Mouse (Mus musculus): ENCODE results near the gene Mapkap1. TPM values are rescaled to one million over a fixed set of nuclear protein-coding genes. Genes with fewer than 3 reads are reported as not detected.

Gene Mapkap1
- polyA plus RNA-seq, 1 experiment, result 50.4 TPM

DNA sequence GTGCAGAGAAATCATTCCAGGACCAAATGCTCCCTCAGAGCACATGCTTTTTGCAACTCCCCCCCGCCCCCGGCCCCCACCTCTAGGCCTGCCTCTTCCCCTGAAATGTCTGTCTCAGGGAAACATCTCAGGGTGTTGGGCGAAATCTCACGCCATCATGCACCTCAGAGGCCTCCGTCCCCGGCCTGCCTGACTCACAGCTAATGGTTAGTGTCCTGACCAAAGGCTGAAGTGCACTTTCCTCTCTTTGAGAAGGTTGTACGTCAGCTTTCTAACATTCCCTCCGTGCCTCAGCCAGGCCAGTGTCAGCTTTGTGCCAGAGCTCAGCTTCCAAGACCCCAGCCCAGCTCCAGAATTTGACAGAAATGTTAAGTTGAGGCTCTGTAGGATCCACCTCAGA lies 214.9 kb downstream of the Mapkap1 start:
- Histone ChIP-seq H3K4me3 (replicated peaks; ENCODE audit: insufficient read depth, low read depth, low read length) (no peak overlapping the region), H3K4me1 (ENCODE audit: control insufficient read depth, insufficient read depth, low read length) (peaks cover 21% of the 10 kb centered on the region), H3K27me3 (ENCODE audit: control insufficient read depth, insufficient read depth, low read length) (no peaks in the 10 kb centered on the region), H3K27ac (ENCODE audit: insufficient read depth, low read length) (no peak overlapping the region)
- no peak for TF ChIP-seq POLR2A (IDR thresholded peaks at IDR 0.05; ENCODE audit: borderline replicate concordance, insufficient read depth, low read length)
- WGBS, result 93% methylated on average over 8 of the region's 8 CpGs
- no peak for DNase-seq

DNA sequence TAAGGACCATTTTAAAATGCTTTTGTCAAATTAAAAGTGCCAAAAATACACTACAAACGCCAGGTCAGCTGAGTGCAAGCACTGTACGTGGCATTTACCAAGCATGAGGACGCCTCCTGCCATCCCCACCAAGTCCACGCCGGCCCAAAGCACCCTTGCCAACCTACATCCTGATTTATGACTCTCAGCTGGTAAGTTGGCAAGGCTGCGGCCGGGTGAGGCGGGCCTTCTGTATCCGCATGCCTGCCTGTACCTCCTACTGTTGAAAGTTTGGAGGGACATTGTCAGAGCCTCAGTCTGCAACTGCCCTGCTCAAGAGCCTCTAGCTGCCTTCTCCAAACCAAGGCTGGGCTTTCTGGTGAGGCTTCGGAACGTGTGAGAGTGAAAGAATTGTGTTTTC lies 215.9 kb downstream of the Mapkap1 start:
- H3K27ac ChIP-seq (ENCODE audit: insufficient read depth, low read length), result no peak overlapping the region
- peak; percentile 40 to 58 for DNase-seq
- 22% methylated on average over 11 of the region's 11 CpGs for WGBS

DNA sequence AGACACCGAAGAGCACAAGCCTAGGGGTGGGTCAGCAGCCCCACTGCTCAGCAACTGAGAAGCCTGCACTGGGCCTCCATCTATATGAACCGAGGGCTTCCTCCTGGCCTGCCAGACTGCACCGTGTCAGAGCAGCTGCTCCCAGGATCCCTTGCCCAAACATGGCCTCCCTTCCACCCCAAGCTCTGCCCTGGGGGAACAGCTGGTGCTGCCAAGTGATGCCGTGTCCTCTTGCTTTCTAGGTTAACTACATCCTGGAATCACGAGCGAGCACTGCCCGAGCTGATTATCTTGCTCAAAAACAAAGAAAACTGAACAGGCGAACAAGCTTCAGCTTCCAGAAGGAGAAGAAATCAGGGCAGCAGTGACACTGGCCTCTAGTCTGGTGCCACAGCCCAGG lies 216.6 kb downstream of the Mapkap1 start:
- 20% methylated on average over 8 of the region's 8 CpGs for WGBS

More for the DNA sequence above, 215.9 kb downstream of the Mapkap1 start:
- Histone ChIP-seq H3K4me3 (replicated peaks; ENCODE audit: insufficient read depth, low read depth, low read length) (no peak overlapping the region), H3K27me3 (ENCODE audit: control insufficient read depth, insufficient read depth, low read length) (no peaks in the 10 kb centered on the region), H3K4me1 (ENCODE audit: control insufficient read depth, insufficient read depth, low read length) (peaks cover 18% of the 10 kb centered on the region)
- TF ChIP-seq POLR2A (IDR thresholded peaks at IDR 0.05; ENCODE audit: borderline replicate concordance, insufficient read depth, low read length) (no peak), CTCF (IDR thresholded peaks at IDR 0.05; ENCODE audit: borderline replicate concordance, insufficient read depth, low read depth, low read length) (no peak)

DNA sequence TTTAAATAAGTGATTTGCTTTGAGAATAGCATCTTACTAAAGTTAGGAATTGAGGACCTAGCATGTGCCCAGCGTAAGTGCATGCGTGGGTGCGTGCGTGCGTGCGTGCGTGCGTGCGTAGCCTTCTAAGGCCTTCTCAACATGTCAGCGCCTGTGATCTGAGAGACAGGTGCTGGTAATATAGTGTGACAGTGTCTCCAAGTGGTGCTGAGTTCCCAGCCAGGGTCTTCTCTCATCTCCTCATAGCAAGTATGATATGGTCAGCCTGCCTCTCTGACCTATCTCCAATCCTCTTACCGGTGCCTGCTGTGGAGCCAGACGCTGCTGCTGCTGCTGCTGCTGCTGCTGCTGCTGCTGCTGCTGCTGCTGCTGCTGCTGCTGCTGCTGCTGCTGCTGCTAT lies 217.5 kb downstream of the Mapkap1 start:
- Histone ChIP-seq H3K4me3 (replicated peaks; ENCODE audit: insufficient read depth, low read depth, low read length) (no peak overlapping the region), H3K27ac (ENCODE audit: insufficient read depth, low read length) (no peak overlapping the region), H3K27me3 (ENCODE audit: control insufficient read depth, insufficient read depth, low read length) (no peaks in the 10 kb centered on the region), H3K4me1 (ENCODE audit: control insufficient read depth, insufficient read depth, low read length) (peaks cover 20% of the 10 kb centered on the region)
- TF ChIP-seq POLR2A (IDR thresholded peaks at IDR 0.05; ENCODE audit: borderline replicate concordance, insufficient read depth, low read length) (no peak), CTCF (IDR thresholded peaks at IDR 0.05; ENCODE audit: borderline replicate concordance, insufficient read depth, low read depth, low read length) (no peak)
- no peak for DNase-seq
- WGBS, result 95% methylated on average over 12 of the region's 12 CpGs

More for the DNA sequence above, 216.6 kb downstream of the Mapkap1 start:
- DNase-seq, result peak; percentile 34 to 37
- TF ChIP-seq CTCF (IDR thresholded peaks at IDR 0.05; ENCODE audit: borderline replicate concordance, insufficient read depth, low read depth, low read length), result no peak
- no peak for TF ChIP-seq POLR2A (IDR thresholded peaks at IDR 0.05; ENCODE audit: borderline replicate concordance, insufficient read depth, low read length)
- H3K27me3 ChIP-seq (ENCODE audit: control insufficient read depth, insufficient read depth, low read length), result no peaks in the 10 kb centered on the region
- H3K27ac ChIP-seq (ENCODE audit: insufficient read depth, low read length), result no peak overlapping the region; the same call in 1 of the 2 replicates
- peaks cover 18% of the 10 kb centered on the region for H3K4me1 ChIP-seq (ENCODE audit: control insufficient read depth, insufficient read depth, low read length)
- no peak overlapping the region for H3K4me3 ChIP-seq (replicated peaks; ENCODE audit: insufficient read depth, low read depth, low read length)

DNA sequence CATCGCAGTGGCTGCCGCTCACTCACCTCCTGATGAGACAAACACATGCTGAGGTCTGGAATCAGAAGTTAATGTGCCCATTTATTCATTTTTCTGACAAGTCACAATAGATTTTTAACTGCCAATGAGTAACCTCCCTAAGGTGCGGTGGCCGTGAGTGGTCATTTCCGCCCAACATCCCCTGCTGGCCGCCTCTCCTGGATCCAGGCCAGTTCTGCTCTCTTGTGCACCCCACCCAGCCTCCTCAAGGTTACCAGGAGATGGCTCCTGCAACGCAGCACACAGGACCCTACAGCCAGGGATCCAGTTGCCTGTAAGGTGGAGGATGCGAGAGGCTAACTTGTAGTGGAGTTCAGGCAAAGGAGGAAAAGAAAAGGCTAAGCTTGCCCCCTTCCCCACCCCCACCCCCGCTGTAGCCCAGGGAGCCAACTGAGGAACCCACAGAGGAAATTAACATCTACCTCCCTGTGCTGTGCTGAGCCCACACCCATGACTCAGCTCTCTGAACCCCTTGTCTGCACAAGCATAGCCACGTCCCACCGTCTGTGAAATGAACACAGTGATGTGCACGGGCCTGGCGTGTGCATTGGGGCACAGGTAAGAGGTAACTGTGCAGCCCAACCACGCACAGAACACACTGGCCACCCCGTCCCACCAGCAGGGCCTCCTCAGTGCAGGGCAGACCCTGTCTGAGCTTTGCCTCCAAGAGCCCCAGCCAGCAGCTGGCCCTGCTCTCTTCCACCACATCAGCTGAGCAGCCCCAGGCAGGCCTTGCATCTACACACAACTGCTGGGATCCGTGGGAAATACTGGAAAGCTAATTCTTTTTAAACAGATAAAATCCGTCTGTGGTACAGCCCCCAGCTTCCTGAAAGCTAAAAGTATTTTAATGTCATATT lies 221.0 kb downstream of the Mapkap1 start:
- DNase-seq, result no peak
- no peak overlapping the region for H3K4me3 ChIP-seq (replicated peaks; ENCODE audit: insufficient read depth, low read depth, low read length)
- H3K4me1 ChIP-seq (ENCODE audit: control insufficient read depth, insufficient read depth, low read length), result peaks cover 20% of the 10 kb centered on the region
- H3K27ac ChIP-seq (ENCODE audit: insufficient read depth, low read length), result no peak overlapping the region
- no peak for TF ChIP-seq CTCF (IDR thresholded peaks at IDR 0.05; ENCODE audit: borderline replicate concordance, insufficient read depth, low read depth, low read length)
- no peak for TF ChIP-seq POLR2A (IDR thresholded peaks at IDR 0.05; ENCODE audit: borderline replicate concordance, insufficient read depth, low read length)
- 77% methylated on average over 17 of the region's 17 CpGs for WGBS
- no peaks in the 10 kb centered on the region for H3K27me3 ChIP-seq (ENCODE audit: control insufficient read depth, insufficient read depth, low read length)

DNA sequence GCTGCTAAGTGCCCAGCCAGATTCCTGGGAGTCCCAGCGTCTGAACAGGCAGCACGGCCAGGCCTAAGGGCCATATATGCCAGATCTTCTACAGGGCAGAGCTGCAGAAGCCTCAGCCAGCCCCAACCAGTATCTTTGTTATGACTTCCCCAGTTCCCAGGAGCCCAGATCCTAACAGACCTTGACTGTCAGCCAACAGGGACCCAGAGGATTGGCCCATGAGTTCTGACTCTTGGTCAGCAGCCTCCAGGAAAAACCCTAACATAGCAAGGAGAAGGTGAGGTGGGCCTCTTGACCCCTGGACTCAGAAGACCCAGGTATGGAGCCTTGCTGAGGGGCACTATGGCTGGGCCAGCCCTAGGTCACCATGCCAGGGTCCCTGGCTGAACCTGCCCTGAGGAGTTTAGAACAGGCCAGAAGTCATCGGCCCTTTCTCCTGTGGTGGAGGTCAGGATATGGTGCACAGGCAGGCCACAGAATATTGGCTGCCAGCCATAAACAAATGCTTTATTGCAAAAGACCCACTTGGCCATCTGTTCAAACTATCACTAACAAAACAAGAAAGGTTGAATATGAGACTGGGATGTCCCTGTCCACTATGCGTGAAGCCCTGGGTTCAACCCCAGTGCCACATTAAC lies 222.5 kb downstream of the Mapkap1 start:
- no peak for DNase-seq
- H3K4me3 ChIP-seq (replicated peaks; ENCODE audit: insufficient read depth, low read depth, low read length), result no peak overlapping the region
- no peaks in the 10 kb centered on the region for H3K27me3 ChIP-seq (ENCODE audit: control insufficient read depth, insufficient read depth, low read length)
- TF ChIP-seq POLR2A (IDR thresholded peaks at IDR 0.05; ENCODE audit: borderline replicate concordance, insufficient read depth, low read length), result no peak
- TF ChIP-seq CTCF (IDR thresholded peaks at IDR 0.05; ENCODE audit: borderline replicate concordance, insufficient read depth, low read depth, low read length), result no peak
- 40% methylated on average over 4 of the region's 4 CpGs for WGBS
- H3K27ac ChIP-seq (ENCODE audit: insufficient read depth, low read length), result no peak overlapping the region
- H3K4me1 ChIP-seq (ENCODE audit: control insufficient read depth, insufficient read depth, low read length), result peaks cover 9% of the 10 kb centered on the region

DNA sequence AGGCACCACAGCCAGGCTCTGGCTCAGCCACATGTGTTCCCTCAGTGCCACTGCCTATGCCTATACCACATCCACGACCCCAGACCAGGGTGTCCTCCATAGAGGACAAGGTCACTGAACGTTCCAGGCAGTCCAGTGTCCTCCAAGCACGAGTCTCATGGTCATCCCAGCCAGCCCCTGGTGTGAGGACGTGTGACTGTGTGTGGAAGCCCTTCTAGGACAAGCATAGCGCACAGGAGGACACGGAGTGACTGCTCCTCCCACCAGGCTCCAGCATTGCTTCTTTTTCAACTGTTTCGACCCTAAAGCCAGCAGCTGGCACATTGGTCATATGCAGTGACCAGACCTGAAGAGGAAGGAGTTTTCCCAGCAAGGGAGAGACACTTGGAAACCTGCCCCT lies 223.2 kb downstream of the Mapkap1 start:
- H3K4me1 ChIP-seq (ENCODE audit: control insufficient read depth, insufficient read depth, low read length), result peaks cover 9% of the 10 kb centered on the region
- no peak for TF ChIP-seq CTCF (IDR thresholded peaks at IDR 0.05; ENCODE audit: borderline replicate concordance, insufficient read depth, low read depth, low read length)
- no peak for TF ChIP-seq POLR2A (IDR thresholded peaks at IDR 0.05; ENCODE audit: borderline replicate concordance, insufficient read depth, low read length)
- DNase-seq, result no peak
- H3K4me3 ChIP-seq (replicated peaks; ENCODE audit: insufficient read depth, low read depth, low read length), result no peak overlapping the region
- WGBS, result 54% methylated on average over 7 of the region's 7 CpGs
- no peak overlapping the region for H3K27ac ChIP-seq (ENCODE audit: insufficient read depth, low read length)
- H3K27me3 ChIP-seq (ENCODE audit: control insufficient read depth, insufficient read depth, low read length), result no peaks in the 10 kb centered on the region

DNA sequence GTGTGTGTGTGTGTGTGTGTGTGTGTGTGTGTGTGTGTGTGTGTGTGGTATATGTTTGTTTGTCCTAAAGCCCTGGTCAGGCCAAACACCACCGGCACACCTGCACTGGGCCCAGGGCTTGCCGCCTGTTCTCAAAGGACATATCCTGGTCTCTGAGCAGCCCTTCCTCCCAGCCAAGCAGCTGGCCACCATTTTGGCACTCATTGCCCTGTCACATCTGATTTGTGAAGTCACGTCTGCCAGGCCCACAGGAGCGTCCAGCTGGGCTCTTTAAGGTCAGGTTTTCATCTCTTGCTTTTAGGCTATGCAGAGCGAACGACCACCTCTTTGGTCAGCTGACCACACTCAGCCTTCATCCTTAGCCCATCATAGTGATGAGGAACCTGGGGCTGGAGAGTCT lies 223.9 kb downstream of the Mapkap1 start:
- peaks cover 9% of the 10 kb centered on the region for H3K4me1 ChIP-seq (ENCODE audit: control insufficient read depth, insufficient read depth, low read length)
- H3K27me3 ChIP-seq (ENCODE audit: control insufficient read depth, insufficient read depth, low read length), result no peaks in the 10 kb centered on the region
- TF ChIP-seq POLR2A (IDR thresholded peaks at IDR 0.05; ENCODE audit: borderline replicate concordance, insufficient read depth, low read length) (no peak), CTCF (IDR thresholded peaks at IDR 0.05; ENCODE audit: borderline replicate concordance, insufficient read depth, low read depth, low read length) (no peak)
- WGBS, result 83% methylated on average over 6 of the region's 6 CpGs
- no peak overlapping the region for H3K27ac ChIP-seq (ENCODE audit: insufficient read depth, low read length)
- DNase-seq, result no peak
- no peak overlapping the region for H3K4me3 ChIP-seq (replicated peaks; ENCODE audit: insufficient read depth, low read depth, low read length)

Data from cerebellum, adult 2 months (tissue).